In the genomic region with DNA sequence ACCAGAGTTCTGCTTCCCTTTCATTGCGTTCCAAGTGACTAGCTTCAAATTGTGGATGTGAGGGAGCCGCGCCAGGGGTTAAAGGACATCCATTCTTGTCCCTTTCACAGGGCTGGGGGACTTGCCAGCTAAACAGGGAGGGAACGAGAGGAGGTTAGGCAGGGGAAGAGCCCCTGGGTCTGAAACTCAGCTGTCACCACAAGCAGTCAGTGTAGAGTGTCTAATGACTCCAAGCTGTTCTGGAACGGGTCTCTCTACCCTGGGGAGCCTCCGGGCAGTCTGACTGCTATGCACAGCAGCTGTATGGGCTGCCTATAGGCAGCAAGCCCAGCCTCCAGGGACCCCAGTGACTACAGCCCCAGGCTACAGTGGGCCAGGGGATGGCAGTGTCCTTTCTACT, we compare ENCODE assay signal across 8 mouse cellular contexts. TPM values are rescaled to one million over a fixed set of nuclear protein-coding genes. Genes with fewer than 3 reads are reported as not detected.
DNase-seq lines count a peak whose midpoint lies in the region; ATAC-seq and TF ChIP-seq lines count a peak whose summit lies in the region.

No protein-coding gene starts in this region.

- no peaks in the 10 kb centered on the region for H3K4me1 ChIP-seq in kidney, postnatal 0 days (replicated peaks; ENCODE audit: insufficient read depth, low read length)
- H3K4me1 ChIP-seq in embryonic facial prominence, embryonic 15.5 days, result peaks cover 13% of the 10 kb centered on the region
- peaks cover 16% of the 10 kb centered on the region for H3K4me1 ChIP-seq in lung, embryonic 16.5 days (replicated peaks; ENCODE audit: control insufficient read depth, insufficient read depth, low read length)
- peaks cover 4% of the 10 kb centered on the region; the same call in 1 of the 2 replicates for H3K4me1 ChIP-seq in neural tube, embryonic 14.5 days (ENCODE audit: control insufficient read depth, insufficient read depth, low read length)

- H3K27ac ChIP-seq in kidney, postnatal 0 days, result no peak overlapping the region
- no peak overlapping the region for H3K27ac ChIP-seq in embryonic facial prominence, embryonic 15.5 days (replicated peaks)
- H3K27ac ChIP-seq in lung, embryonic 16.5 days (ENCODE audit: low read length), result peak overlapping the region; percentile 63
- no peak overlapping the region for H3K27ac ChIP-seq in neural tube, embryonic 14.5 days (ENCODE audit: low read depth, low read length)
- H3K27ac ChIP-seq in layer of hippocampus, adult 2 months, result no peak overlapping the region
- H3K27ac ChIP-seq in gastrocnemius, adult 2 months, result no peak overlapping the region

- whole genome bisulfite sequencing in kidney, postnatal 0 days, result 18% methylated on average over 6 of the region's 6 CpGs
- 25% methylated on average over 6 of the region's 6 CpGs for WGBS in embryonic facial prominence, embryonic 15.5 days
- 49% methylated on average over 6 of the region's 6 CpGs for WGBS in lung, embryonic 16.5 days
- WGBS in neural tube, embryonic 14.5 days, result 28% methylated on average over 6 of the region's 6 CpGs

- H3K9me3 ChIP-seq in kidney, postnatal 0 days (replicated peaks; ENCODE audit: low read length), result no peaks in the 10 kb centered on the region
- H3K9me3 ChIP-seq in embryonic facial prominence, embryonic 15.5 days (replicated peaks), result no peaks in the 10 kb centered on the region
- no peaks in the 10 kb centered on the region for H3K9me3 ChIP-seq in lung, embryonic 16.5 days (ENCODE audit: control insufficient read depth, low read length)
- no peaks in the 10 kb centered on the region for H3K9me3 ChIP-seq in neural tube, embryonic 14.5 days (ENCODE audit: control insufficient read depth, low read length)

- no peaks in the 10 kb centered on the region for H3K36me3 ChIP-seq in kidney, postnatal 0 days (ENCODE audit: insufficient read depth, low read length)
- H3K36me3 ChIP-seq in embryonic facial prominence, embryonic 15.5 days, result no peaks in the 10 kb centered on the region
- H3K36me3 ChIP-seq in lung, embryonic 16.5 days (ENCODE audit: control insufficient read depth, insufficient read depth, low read length), result no peaks in the 10 kb centered on the region
- no peaks in the 10 kb centered on the region for H3K36me3 ChIP-seq in neural tube, embryonic 14.5 days (ENCODE audit: control insufficient read depth, insufficient read depth, low read length)

- DNase-seq in kidney, postnatal 0 days (ENCODE audit: low spot score), result peak; percentile 80
- DNase-seq in kidney, postnatal 25 days, result no peak
- DNase-seq in layer of hippocampus, adult 2 months (ENCODE audit: low spot score in 2 of 2), result no peak
- no peak for DNase-seq in gastrocnemius, adult 2 months
- no peak for DNase-seq in left cerebral cortex, postnatal 36 days (ENCODE audit: low spot score in 2 of 2)

- no peak overlapping the region for H3K4me2 ChIP-seq in kidney, postnatal 0 days (ENCODE audit: low read length)
- H3K4me2 ChIP-seq in embryonic facial prominence, embryonic 15.5 days (replicated peaks), result no peak overlapping the region
- no peak overlapping the region for H3K4me2 ChIP-seq in lung, embryonic 16.5 days (ENCODE audit: low read depth, low read length)
- H3K4me2 ChIP-seq in neural tube, embryonic 14.5 days (ENCODE audit: low read depth, low read length), result no peak overlapping the region

- H3K4me3 ChIP-seq in kidney, postnatal 0 days (replicated peaks; ENCODE audit: low read depth, low read length), result no peak overlapping the region
- no peak overlapping the region for H3K4me3 ChIP-seq in embryonic facial prominence, embryonic 15.5 days (replicated peaks)
- no peak overlapping the region for H3K4me3 ChIP-seq in lung, embryonic 16.5 days (ENCODE audit: low read length)
- H3K4me3 ChIP-seq in neural tube, embryonic 14.5 days (ENCODE audit: low read depth, low read length), result no peak overlapping the region
- no peak overlapping the region for H3K4me3 ChIP-seq in layer of hippocampus, adult 2 months
- H3K4me3 ChIP-seq in gastrocnemius, adult 2 months, result no peak overlapping the region

- no peak overlapping the region for H3K9ac ChIP-seq in kidney, postnatal 0 days (ENCODE audit: low read depth, low read length)
- no peak overlapping the region for H3K9ac ChIP-seq in embryonic facial prominence, embryonic 15.5 days
- H3K9ac ChIP-seq in lung, embryonic 16.5 days (ENCODE audit: low read length), result no peak overlapping the region
- no peak overlapping the region for H3K9ac ChIP-seq in neural tube, embryonic 14.5 days (replicated peaks; ENCODE audit: low read depth, low read length)

- intact Hi-C loops in gastrocnemius, adult 2 months (cut with DNase I), result no loop called here
- intact Hi-C loops in left cerebral cortex, postnatal 36 days (cut with DNase I), result no loop called here

- no peak for ATAC-seq in kidney, postnatal 0 days (replicated peaks; ENCODE audit: low FRiP score, low read depth)
- peak; percentile 86 for ATAC-seq in embryonic facial prominence, embryonic 15.5 days (ENCODE audit: insufficient number of reproducible peaks, low FRiP score, low TSS enrichment, low read depth)
- ATAC-seq in lung, embryonic 16.5 days (ENCODE audit: low read depth), result peak; percentile 95
- peak; percentile 83; the same call in 1 of the 2 replicates for ATAC-seq in neural tube, embryonic 14.5 days (ENCODE audit: low read depth)

- no peak for TF ChIP-seq CTCF in kidney, postnatal 0 days (IDR thresholded peaks at IDR 0.05; ENCODE audit: low read depth)
- TF ChIP-seq CTCF in layer of hippocampus, adult 2 months (conservative IDR thresholded peaks at IDR 0.05), result no peak
- TF ChIP-seq CTCF in gastrocnemius, adult 2 months (IDR thresholded peaks at IDR 0.05), result no peak

- no peaks in the 10 kb centered on the region for H3K27me3 ChIP-seq in kidney, postnatal 0 days (ENCODE audit: insufficient read depth, low read length)
- no peaks in the 10 kb centered on the region; the same call in 1 of the 2 replicates for H3K27me3 ChIP-seq in embryonic facial prominence, embryonic 15.5 days
- no peaks in the 10 kb centered on the region for H3K27me3 ChIP-seq in lung, embryonic 16.5 days (ENCODE audit: control insufficient read depth, insufficient read depth, low read depth, low read length)
- H3K27me3 ChIP-seq in neural tube, embryonic 14.5 days (ENCODE audit: control insufficient read depth, insufficient read depth, low read length), result no peaks in the 10 kb centered on the region

RNA-seq across cellular contexts. Expression of a gene that starts 38.0 kb away (rescaled TPM):
- 5.8 and 7.3 TPM in 2 replicates for polyA plus RNA-seq in kidney, postnatal 0 days (2015; fragmentation: Nextera tagmentation; extraction: Ambion mirVana)
- 13.1 and 17.2 TPM in 2 replicates for polyA plus RNA-seq in embryonic facial prominence, embryonic 15.5 days (2015; fragmentation: Nextera tagmentation; extraction: Ambion mirVana)
- 25.7 and 26.5 TPM in 2 replicates for polyA plus RNA-seq in lung, embryonic 16.5 days (2015; fragmentation: Nextera tagmentation; extraction: Ambion mirVana)
- polyA plus RNA-seq in neural tube, embryonic 14.5 days (2014; fragmentation: Nextera tagmentation; extraction: Ambion mirVana), result 0.31 and 3.2 TPM in 2 replicates
- total RNA-seq in layer of hippocampus, adult 2 months (2021), result 1 to 10 TPM; 1.1 to 1.5 TPM
- 1 to 10 TPM in 1 of 2 experiments, under 1 TPM in 1; 0.94 to 1.4 TPM for total RNA-seq in gastrocnemius, adult 2 months (2021)
- total RNA-seq in left cerebral cortex, postnatal 36 days (2021), result 1 to 10 TPM in 1 of 2 experiments, under 1 TPM in 1; 0.88 to 1.2 TPM
